Mouse (Mus musculus): Measurements from ENCODE around the gene Mtm1.

The Mtm1 gene

DNA sequence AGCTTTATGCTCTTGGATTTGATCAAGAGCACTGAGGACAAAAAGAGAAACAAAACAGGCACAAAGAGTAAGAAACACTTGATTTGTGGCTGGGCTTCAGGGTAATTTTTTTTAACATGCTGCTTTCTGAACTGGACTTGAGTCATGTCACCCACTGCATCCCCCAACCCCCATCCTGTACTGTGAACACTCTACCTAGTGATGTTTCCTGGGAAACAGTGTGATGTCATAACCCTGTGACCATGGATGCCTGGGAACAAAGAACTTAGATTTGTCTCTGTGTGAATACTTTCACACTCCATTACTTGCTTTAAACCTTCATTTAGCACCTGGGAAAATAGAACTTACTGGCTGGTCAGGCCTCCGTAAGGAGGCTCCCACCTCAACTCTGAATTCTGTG, at the start of gene Mtm1:
Mtm1 (plus strand) TSS at position 301 of the 400 bp plus-strand sequence.
- DNase-seq (ENCODE audit: low read depth, low spot score): no peak

GRCm38 (mm10) chrX:71181526-71181925, 29.0 kb upstream of the Mtm1 start:
- DNase-seq (ENCODE audit: low read depth, low spot score): peak; percentile 6

DNA sequence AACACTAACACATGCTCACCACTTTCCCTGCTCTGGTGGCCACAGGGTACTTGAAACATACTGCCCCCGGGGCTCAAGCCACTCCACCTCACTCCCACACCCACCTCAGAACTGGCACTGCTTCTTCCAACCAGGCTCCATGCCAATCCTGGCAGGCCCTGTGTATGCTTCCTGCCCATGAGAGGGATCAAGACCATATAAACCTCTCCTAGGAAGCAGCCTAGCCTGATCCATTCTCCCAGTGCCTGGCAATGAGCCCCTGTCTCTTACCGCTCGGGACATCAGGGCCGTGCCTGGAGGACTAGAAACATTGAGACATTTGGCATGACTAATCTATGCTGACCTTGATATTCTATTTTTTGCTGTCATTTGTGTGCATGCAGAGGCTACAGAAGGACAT, 26.9 kb upstream of the Mtm1 start:
- no peak for DNase-seq (ENCODE audit: low read depth, low spot score)

GRCm38 (mm10) chrX:71186396-71186795, 24.2 kb upstream of the Mtm1 start:
- no peak for DNase-seq (ENCODE audit: low read depth, low spot score)

GRCm38 (mm10) chrX:71204776-71205175, 5.8 kb upstream of the Mtm1 start:
- DNase-seq (ENCODE audit: low read depth, low spot score): no peak

DNA sequence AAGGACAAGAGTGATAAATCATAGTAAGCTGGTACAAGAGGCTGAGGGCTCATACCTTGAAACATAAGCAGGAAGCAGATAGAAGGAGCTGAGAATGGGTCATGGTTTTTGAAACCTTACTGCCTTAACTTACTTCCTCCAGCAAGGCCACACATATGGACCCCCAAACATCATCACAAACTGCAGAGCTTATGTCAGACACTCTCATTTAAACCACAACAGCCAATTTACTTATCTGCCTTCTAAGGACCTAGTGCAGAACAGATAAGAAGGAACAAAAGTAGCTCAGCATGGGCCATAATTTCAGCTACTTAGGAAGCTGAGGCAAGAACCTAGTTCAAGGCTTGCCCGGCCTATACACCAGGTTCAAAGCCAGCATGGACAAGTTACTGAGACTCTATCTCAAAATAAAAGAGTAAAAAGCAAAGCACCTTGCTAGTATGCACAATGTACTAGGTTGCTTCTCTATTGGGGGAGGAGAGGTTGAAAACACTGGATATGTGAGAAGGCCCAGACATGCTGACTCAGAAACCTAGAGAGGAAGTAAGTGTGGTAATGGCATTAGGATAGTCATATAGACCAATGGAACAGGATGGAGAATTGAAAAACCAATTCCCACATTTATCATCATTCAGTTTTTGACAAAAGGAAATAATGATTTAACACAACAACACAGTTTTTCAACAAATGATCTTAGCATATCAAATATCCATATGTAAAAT, 4.6 kb upstream of the Mtm1 start:
- no peak for DNase-seq (ENCODE audit: low read depth, low spot score)

DNA sequence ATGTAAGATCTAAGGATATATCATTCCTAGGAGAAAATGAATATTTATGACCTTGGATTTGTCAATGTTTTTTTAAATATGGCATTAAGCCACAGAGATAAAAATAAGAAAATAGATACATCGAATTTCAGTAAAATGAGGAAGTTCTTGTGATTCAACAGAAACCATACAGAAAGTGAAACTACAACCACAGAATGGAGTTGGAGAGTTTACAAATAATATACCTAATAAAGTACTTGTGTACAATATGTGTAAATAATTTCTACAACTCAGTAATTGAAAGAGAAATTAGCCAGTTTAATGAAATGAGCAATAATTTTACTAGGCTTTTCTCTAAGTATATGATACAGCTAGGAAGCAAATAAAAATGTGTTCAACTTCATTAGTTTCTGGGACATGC, 4.0 kb upstream of the Mtm1 start:
- DNase-seq (ENCODE audit: low read depth, low spot score): no peak

DNA sequence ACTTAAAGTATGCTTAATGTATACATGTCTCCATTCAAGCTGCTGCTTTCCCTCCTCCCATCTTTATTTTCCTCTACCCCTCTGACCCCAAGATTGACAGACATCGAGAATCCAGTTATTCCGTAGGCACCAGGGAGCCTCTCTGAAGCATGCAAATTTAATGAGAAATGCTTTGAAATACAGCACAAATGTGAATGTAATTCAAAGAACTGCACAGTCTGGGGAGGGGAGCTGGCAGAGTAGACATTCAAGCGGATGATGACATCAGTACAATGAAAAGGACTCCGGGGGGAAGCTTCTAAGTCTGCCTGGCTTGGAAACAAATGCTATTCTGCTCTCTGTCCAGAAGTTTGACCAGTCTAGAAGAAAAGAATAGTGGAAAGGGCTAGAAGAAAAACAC, 2.3 kb downstream of the Mtm1 start:
- DNase-seq (ENCODE audit: low read depth, low spot score): no peak

DNA sequence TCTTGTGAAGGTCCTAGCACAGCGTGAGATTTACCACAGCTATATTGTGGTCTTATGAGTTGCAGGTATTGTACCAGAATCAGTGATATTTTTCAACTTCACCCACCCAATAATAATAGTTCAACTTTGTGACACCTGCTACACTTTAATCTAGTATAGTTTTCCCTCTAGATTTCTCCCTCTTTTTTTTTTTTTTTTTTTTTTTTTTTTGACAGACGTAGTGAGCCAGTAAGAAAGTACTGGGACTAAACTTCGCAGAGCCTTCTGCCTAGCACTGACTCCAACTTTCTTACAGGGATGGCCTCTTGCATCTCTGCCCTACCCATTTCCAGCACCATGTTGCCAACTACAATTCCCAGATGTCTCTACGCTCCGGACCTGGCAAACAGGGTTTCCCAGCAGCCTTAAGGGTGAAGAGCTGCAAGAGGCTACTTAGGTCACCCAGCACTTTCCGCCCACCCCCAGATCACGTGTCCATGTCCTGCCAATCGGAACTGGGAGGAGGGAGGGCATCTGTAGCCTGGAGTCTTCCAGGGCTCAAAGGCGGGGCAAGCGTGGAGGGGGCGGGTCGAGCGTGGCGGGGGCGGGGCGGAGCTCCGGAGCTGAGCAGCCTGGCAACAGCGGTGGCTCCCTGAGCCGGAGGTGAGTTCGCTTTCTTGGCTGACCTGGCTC, 4.0 kb downstream of the Mtm1 start:
- DNase-seq (ENCODE audit: low read depth, low spot score): peak; percentile 87

DNA sequence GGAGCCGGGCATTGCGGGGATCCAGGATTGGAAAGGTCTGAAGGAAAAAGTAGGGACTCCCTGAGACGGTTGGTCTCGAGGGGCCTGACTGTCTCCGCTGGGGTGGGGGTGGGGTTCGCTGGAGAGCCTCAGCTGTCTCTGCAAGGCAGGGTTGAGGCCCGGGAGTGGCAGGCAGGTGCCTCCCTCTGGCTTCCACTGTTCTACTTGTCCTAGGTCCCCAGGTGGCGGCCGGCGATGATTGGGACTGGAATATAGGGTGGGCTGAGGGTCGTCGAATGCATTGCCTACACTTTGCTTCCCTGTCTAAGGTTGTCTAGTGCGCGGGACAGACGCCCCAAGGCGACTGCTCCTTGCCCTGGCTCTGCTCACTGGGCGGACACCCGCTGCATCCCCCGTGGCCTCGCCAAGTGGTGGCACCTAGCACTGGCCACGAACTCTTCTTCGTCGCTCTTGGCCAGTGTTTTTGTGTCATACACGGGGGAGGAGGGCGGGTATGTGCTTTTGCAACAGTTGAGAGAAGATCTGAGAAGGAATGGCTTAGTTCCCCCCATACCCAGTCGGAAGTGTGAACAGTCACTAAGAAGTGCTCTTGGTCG, 4.6 kb downstream of the Mtm1 start:
- no peak for DNase-seq (ENCODE audit: low read depth, low spot score)

DNA sequence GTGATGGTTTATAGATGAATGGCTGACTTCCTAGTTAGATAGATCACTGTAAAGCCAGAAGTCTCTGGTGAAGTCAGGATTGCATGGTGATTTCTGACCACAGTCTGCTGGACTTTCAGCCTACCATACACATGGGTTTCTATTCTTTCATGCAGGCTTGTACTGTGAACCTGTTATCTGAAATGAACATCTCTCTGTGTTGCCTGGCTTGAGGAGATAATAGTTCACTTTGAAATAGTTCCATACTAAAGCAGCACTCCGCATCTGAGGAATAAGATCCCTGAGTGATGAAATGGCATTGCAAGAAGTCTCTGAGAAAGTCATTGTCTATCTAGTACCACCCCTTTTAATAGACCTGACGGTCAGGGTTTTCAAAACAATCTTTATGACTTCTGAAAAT, 6.3 kb downstream of the Mtm1 start:
- DNase-seq (ENCODE audit: low read depth, low spot score): no peak

DNA sequence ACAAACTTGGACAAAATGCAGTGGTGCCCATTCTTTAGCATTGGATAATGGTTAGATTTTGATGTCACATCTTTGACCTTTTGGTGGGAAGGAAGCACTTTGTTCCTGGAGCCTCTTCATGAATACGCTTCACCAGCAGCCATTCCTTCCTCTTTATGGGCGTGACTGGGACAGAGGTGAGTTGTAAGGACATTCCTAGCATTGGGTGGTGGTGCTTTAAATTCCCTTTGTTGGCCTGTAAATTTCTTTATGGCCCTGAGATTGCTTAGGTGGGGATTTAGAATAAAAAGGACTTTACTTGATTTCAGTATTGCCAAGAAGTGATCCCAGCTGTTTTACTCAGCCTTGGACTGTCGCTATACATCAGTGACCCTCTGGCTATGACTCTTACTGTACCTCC, 8.3 kb downstream of the Mtm1 start:
- no peak for DNase-seq (ENCODE audit: low read depth, low spot score)

DNA sequence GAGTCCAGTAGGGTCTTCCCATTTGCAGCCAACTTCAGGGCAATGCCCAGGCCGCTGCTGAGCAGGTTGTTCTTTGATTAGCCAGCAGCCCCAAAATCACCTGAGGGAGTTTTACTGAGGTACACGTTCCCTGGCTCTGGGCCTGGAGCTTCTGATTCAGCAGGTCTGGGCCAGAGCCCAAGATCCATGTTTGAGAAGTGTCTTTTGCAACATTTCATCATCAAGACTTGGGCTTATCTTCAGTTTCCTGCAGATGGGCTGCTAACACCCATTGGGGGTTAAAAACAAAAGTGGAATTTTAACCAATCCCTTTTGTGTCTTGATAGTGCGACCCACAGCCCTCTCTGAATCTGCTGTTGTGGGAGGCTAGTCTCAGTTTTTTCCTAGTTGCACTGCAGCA, 10.3 kb downstream of the Mtm1 start:
- no peak for DNase-seq (ENCODE audit: low read depth, low spot score)

DNA sequence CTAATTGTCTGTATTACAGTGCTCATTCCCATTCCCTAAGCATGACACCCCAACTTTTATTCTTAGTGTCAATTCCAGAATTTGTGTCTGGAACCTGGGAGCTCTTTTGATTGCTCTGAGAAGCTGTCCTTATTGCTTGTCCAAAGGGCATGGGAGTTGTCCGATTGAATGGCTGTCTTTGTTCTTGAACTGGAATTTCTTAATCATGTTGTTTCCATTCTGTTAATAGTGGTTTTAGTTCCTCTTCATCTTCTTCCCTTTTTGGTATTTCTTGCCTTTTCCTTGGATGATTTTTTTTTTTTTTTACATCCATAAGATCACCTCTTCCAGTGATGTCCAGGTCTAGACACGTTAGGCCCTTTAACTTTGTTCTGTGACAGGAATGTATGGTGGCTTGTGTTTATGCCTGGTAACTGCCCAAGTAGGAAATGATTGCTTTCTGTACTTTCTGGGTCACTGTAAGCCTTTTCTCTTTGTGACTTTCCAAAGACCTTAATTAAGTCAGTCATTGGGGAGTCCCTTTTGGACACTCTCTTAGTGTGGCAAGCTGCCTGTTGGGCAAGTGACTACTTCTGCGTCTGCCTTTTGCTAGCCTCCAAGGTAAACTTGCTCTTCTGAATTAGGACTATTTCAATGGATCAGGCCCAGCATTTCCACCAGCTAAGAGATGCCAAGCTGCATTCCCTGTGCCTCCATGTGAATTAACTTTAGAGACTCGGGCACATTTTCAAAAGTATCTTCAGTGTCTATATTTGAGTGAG, 12.3 kb downstream of the Mtm1 start:
- no peak for DNase-seq (ENCODE audit: low read depth, low spot score)

DNA sequence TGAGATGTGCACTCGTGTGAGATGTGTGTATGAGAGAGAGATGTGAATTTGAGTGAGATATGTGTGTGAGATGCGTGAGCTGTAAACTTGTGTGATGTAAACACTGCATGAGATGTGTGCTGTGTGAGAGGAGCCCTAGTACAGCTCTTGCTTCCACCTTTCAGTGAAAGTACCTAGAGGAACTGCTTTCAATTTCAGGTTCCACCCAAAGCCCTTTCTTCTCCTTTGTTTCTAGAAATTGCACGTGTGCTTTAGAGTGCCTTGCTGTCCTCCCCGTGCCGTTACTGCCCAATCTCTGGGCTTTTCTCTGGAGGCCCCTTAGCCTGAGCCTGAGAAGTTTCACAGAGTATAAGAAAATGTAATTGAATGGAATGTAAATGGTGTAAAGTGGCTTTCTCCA, 16.3 kb downstream of the Mtm1 start:
- DNase-seq (ENCODE audit: low read depth, low spot score): no peak

DNA sequence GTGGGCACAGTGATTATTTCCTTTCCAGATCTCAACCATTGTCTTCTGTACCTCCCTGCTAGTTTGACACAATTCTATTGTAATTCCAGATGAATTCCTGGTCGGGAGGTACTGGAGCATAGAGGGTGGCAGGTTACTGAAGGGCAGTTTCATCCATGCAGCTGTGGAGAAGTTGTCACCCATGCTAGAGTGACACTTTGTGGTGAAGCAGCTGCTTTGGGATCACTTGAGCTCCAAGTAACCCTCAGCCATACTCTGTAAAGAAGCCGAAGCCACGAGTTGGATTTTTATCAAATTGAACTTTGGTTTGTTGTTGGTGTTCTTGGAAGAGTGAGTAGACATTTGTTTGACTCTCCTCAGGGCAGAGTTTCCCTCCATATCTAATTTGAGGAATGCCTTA, 17.6 kb downstream of the Mtm1 start:
- DNase-seq (ENCODE audit: low read depth, low spot score): no peak

GRCm38 (mm10) chrX:71230847-71231246, 20.3 kb downstream of the Mtm1 start:
- DNase-seq (ENCODE audit: low read depth, low spot score): no peak

DNA sequence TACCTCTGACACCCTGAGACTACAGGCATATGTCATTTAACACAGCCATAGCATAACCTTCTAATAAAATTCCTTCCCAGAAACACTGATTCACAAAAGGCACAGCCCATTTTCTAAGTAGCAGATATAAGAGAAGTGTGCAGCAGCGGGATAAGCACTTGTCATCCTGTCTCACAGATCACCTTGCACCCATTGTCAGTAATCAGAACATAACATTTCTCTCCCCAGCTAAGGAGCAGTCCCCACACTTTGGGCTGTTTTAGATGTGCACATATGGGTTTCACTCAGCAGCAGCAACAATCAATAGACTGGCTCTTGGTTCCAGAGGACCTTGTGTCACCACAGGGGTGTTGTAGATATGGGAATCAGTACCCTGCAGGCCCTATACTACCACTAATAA, 45.9 kb downstream of the Mtm1 start:
- DNase-seq (ENCODE audit: low read depth, low spot score): no peak

DNA sequence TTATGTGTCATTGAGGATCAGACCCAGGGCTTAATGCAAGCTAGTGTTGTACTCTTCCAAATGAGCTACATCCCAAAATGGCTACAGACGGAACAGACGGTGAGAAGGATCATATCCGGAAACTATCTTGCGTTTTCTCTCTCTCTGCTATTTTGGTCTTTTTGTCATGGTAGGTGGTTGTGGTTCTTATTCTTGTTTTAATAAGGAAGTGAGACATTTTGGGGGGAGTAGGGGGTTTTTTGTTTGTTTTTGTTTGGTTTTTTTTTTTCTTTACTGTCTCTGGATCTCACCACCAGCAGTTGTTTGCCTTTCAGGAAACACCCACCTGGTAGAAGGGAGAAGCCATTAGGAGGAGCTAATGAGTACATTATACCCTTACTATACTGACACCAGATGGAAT, 50.3 kb downstream of the Mtm1 start:
- DNase-seq (ENCODE audit: low read depth, low spot score): no peak

DNA sequence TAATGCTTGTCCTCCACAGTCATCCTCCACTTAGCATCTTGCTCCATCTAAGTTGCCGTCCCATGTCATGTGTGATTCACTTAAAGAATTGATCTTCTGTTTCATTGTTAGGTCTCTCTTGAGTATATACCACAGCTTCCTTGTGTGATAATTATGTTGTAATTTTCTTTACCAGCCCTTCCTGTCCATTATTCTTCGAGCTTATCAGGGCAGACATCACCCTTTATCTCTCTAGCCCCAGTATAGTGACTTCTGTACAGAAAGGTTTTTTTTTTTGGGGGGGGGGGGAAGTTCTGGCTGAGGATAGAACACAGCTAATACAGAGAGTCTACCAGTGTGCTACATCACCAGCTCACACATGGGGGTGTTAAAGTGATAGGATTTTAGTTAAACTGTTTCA, 53.7 kb downstream of the Mtm1 start:
- no peak for DNase-seq (ENCODE audit: low read depth, low spot score)

- peak; percentile 60 for DNase-seq (ENCODE audit: low read depth, low spot score)
These were observed 58.4 kb downstream of the Mtm1 start for GRCm38 (mm10) chrX:71268972-71269371.

DNA sequence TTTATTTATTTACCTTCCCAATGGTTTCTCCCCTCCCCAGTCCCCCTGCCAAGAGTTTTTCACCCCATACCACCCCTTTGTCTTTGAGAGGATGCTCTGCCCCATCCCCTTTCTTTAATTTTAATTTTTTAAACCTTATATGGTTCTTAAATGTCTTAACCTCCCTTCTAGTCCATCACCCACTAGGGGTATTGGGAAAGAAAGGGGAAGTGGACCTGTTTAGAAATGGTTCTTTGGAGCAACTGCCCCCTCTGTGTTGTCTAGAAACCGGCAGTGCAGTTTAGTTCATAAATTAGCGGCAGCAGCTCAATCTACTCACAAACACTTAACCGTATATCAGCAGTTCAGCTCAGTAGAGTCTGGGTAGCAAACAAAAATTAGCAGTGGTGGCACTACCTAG, 63.6 kb downstream of the Mtm1 start:
- no peak for DNase-seq (ENCODE audit: low read depth, low spot score)
